Mouse (Mus musculus) liver, adult 2 months (tissue): ENCODE data around the gene Med29.

Experiments
- CTCF ChIP-seq: fragments of 200-500 bp; IDR thresholded peaks from 2 replicates; pipeline ENCODE4 v1.5.1; 2011; ENCODE audit warnings: low read depth, low read length, control low read depth
- POLR2A ChIP-seq: fragments of 200-500 bp; IDR thresholded peaks from 2 replicates; pipeline ENCODE4 v1.6.1; 2011; ENCODE audit warnings: low read length, control low read depth; ENCODE audit not compliant: insufficient read depth; ENCODE audit errors: extremely low read depth

- peak; percentile 96 for TF ChIP-seq POLR2A
- no peak for TF ChIP-seq CTCF
Measured at GRCm38 (mm10) chr7:28392429-28393271, at the start of gene Med29, which contains the start of gene Paf1.
